In genomic region chr5:99891516-99892441, GRCm38 (mm10) we compare ENCODE assay signal across 10 mouse cellular contexts. TPM values are rescaled to one million over a fixed set of nuclear protein-coding genes. Genes with fewer than 3 reads are reported as not detected.
DNase-seq lines count a peak whose midpoint lies in the region; ATAC-seq and TF ChIP-seq lines count a peak whose summit lies in the region.
"Had no signal": no experiment of that assay in that cellular context is flagged by ENCODE, and none has a peak within 500 bp of the region (broad histone marks: within the 10 kb centered on the region; RNA-seq: fewer than 3 reads in every experiment).

No protein-coding gene starts in this region.

- H3K4me2 ChIP-seq in stomach, postnatal 0 days (replicated peaks; ENCODE audit: low read depth), result no peak overlapping the region

- ATAC-seq in megakaryocyte progenitor cell, adult 5-6 weeks (replicated peaks; ENCODE audit: poor library complexity), result 0 out of 2 replicates have a peak, but pooled peaks have one; percentile 31
- ATAC-seq in stomach, postnatal 0 days (ENCODE audit: low FRiP score, low TSS enrichment), result no peak

- peak; percentile 76 for TF ChIP-seq CTCF in stomach, postnatal 0 days (IDR thresholded peaks at IDR 0.05; ENCODE audit: low read depth)

- H3K27ac ChIP-seq in ES-E14 (ENCODE audit: insufficient read depth, low read depth, low read length, poor library complexity, severe bottlenecking), result no peak overlapping the region
- H3K27ac ChIP-seq in stomach, postnatal 0 days (replicated peaks), result no peak overlapping the region

- DNase-seq in 3T3-L1 (ENCODE audit: low read depth, low spot score) (peak; percentile 9), ES-E14 (ENCODE audit: low read depth, low spot score) (peak; percentile 42)
- DNase-seq in cerebellum, postnatal 4 days (ENCODE audit: low spot score in 2 of 2), result peak; percentile 50 to 79
- DNase-seq in heart, postnatal 10 days, result peak; percentile 49 to 65
- peak; percentile 75 to 80 for DNase-seq in layer of hippocampus, postnatal 14 days (ENCODE audit: low spot score in 2 of 2)
- DNase-seq in stomach, postnatal 0 days (ENCODE audit: low spot score), result peak; percentile 38
- no peak for DNase-seq in spleen, postnatal 14 days (ENCODE audit: low spot score in 2 of 2)

- no peaks in the 10 kb centered on the region for H3K9me3 ChIP-seq in ES-E14 (ENCODE audit: control insufficient read depth, insufficient read depth, low read depth, low read length)
- no peaks in the 10 kb centered on the region for H3K9me3 ChIP-seq in stomach, postnatal 0 days (ENCODE audit: control insufficient read depth, low read length)

- no peaks in the 10 kb centered on the region for H3K27me3 ChIP-seq in stomach, postnatal 0 days (ENCODE audit: control insufficient read depth, insufficient read depth, low read length)

- no peaks in the 10 kb centered on the region for H3K4me1 ChIP-seq in ES-E14 (ENCODE audit: control insufficient read depth in 2 of 2, insufficient read depth in 2 of 2, low read length in 2 of 2, poor library complexity in 1 of 2)
- H3K4me1 ChIP-seq in stomach, postnatal 0 days (replicated peaks; ENCODE audit: control insufficient read depth, insufficient read depth), result no peaks in the 10 kb centered on the region

- 60% methylated on average over 12 of the region's 12 CpGs for WGBS in stomach, postnatal 0 days

- H3K9ac ChIP-seq in ES-E14 (ENCODE audit: insufficient read depth, low read depth, low read length, poor library complexity, severe bottlenecking), result no peak overlapping the region
- no peak overlapping the region for H3K9ac ChIP-seq in stomach, postnatal 0 days (ENCODE audit: low read length)

- in situ Hi-C loops in ES-E14 (cut with MboI; ENCODE audit: low sequenced_read_pairs in 2 of 2, unreplicated experiment in 2 of 2), result loop anchor here (25.0 kb wide), 2 partner anchors 329 to 679 kb away; no protein-coding TSS in a partner anchor

- H3K36me3 ChIP-seq in ES-E14 (ENCODE audit: control insufficient read depth, insufficient read depth, low read length, poor library complexity, severe bottlenecking), result no peaks in the 10 kb centered on the region
- no peaks in the 10 kb centered on the region for H3K36me3 ChIP-seq in stomach, postnatal 0 days (ENCODE audit: control insufficient read depth, insufficient read depth, low read length)

- TF ChIP-seq EP300 in stomach, postnatal 0 days (optimal IDR thresholded peaks at IDR 0.05), result no peak

- H3K4me3 ChIP-seq in ES-E14 (ENCODE audit: insufficient read depth in 1 of 2, low read depth in 1 of 2, low read length in 2 of 2, poor library complexity in 1 of 2, severe bottlenecking in 1 of 2), result no peak overlapping the region
- no peak overlapping the region for H3K4me3 ChIP-seq in stomach, postnatal 0 days (ENCODE audit: low read depth, low read length)
- H3K4me3 ChIP-seq: erythroblast, embryonic 14.5 days; myocyte had no signal

- intact Hi-C loops in heart, postnatal 10 days (cut with DNase I), result loop anchor here (2.0 to 10.0 kb wide), 2 partner anchors 167 to 689 kb away; partner anchors contain the start of gene Rasgef1b

TF ChIP-seq in ES-E14, 5 proteins besides CTCF, POLR2A, EP300 and RAD21:
- no peak for TF ChIP-seq HCFC1 (IDR thresholded peaks at IDR 0.05; ENCODE audit: borderline replicate concordance, insufficient read depth, low read length)
- peak; percentile 82 for TF ChIP-seq ZC3H11A (IDR thresholded peaks at IDR 0.05; ENCODE audit: borderline replicate concordance, low read depth, low read length)

RNA-seq across cellular contexts. Expression of gene Vamp9, which starts 14.3 kb away (rescaled TPM):
- not detected in 2 replicates for total RNA-seq in ES-E14 (2012; rRNA removed)
- not detected for total RNA-seq in heart, postnatal 10 days (2021)
- not detected for total RNA-seq in layer of hippocampus, postnatal 14 days (2021)
- total RNA-seq in megakaryocyte progenitor cell, adult 5-6 weeks (2015), result not detected in 2 replicates
- not detected in 2 replicates for total RNA-seq in megakaryocyte progenitor cell, adult 5-6 weeks (2017)
- 0.15 and 0.21 TPM in 2 replicates for polyA plus RNA-seq in stomach, postnatal 0 days (2015; fragmentation: Nextera tagmentation; extraction: Ambion mirVana)
- polyA plus RNA-seq: erythroblast, embryonic 14.5 days; myocyte had no signal

Comparison
In these comparisons a context has a peak if more than half of its experiments do, and no peak if none do; other contexts are left out.
1. DNase-seq: peak in 3T3-L1 (single experiment), ES-E14 (single experiment), cerebellum, postnatal 4 days (2 of 2), heart, postnatal 10 days (2 of 2), layer of hippocampus, postnatal 14 days (2 of 2) and stomach, postnatal 0 days (single experiment); none in spleen, postnatal 14 days (0 of 2).